Mouse (Mus musculus) E14TG2a.4 (cell line): ENCODE results near the gene Dusp15.

ENCODE experiments used
- H3K27me3 ChIP-seq: 2 replicates; pipeline ENCODE4 v1.6.1; 2014; ENCODE audit warnings: low read length, control low read depth; ENCODE audit not compliant: insufficient read depth
- H3K36me3 ChIP-seq: 2 replicates; pipeline ENCODE4 v1.6.1; 2014; ENCODE audit warnings: low read length, control low read depth; ENCODE audit not compliant: insufficient read depth
- H3K4me1 ChIP-seq: replicated peaks from 2 replicates; pipeline ENCODE4 v1.6.1; 2014; ENCODE audit warnings: low read depth, low read length, control low read depth
- H3K4me3 ChIP-seq: replicated peaks from 2 replicates; pipeline ENCODE4 v1.5.1; 2014; ENCODE audit warnings: mild to moderate bottlenecking, low read length
- H3K9me3 ChIP-seq: 2 replicates; pipeline ENCODE4 v1.6.1; 2014; ENCODE audit warnings: low read length, control low read depth
- CTCF ChIP-seq: conservative IDR thresholded peaks from 2 replicates; pipeline ENCODE4 v1.5.1; 2014; ENCODE audit warnings: low read length
- NANOG ChIP-seq: IDR thresholded peaks from 2 replicates; pipeline ENCODE4 v1.6.1; 2014; ENCODE audit warnings: borderline replicate concordance, low read length, mixed read lengths
- POU5F1 ChIP-seq: IDR thresholded peaks from 2 replicates; pipeline ENCODE4 v1.6.1; 2014; ENCODE audit warnings: low read length, borderline replicate concordance

The Dusp15 gene

GRCm38 (mm10) chr2:152913471-152913870 lies 38.0 kb downstream of the Dusp15 start:
- no peaks in the 10 kb centered on the region for H3K9me3 ChIP-seq
- no peak overlapping the region for H3K4me3 ChIP-seq
- no peaks in the 10 kb centered on the region for H3K36me3 ChIP-seq
- peaks cover 47% of the 10 kb centered on the region for H3K4me1 ChIP-seq
- TF ChIP-seq NANOG, result no peak
- no peak for TF ChIP-seq POU5F1
- no peak for TF ChIP-seq CTCF
- H3K27me3 ChIP-seq, result peaks cover 79% of the 10 kb centered on the region

- Histone ChIP-seq H3K27me3 (peaks cover 70% of the 10 kb centered on the region), H3K36me3 (no peaks in the 10 kb centered on the region), H3K9me3 (no peaks in the 10 kb centered on the region), H3K4me1 (peaks cover 51% of the 10 kb centered on the region), H3K4me3 (no peak overlapping the region)
- no peak for TF ChIP-seq CTCF
- no peak for TF ChIP-seq NANOG
- TF ChIP-seq POU5F1, result no peak
Observed at GRCm38 (mm10) chr2:152911432-152911831, 40.1 kb downstream of the Dusp15 start.

- peaks cover 55% of the 10 kb centered on the region for H3K4me1 ChIP-seq
- H3K36me3 ChIP-seq, result no peaks in the 10 kb centered on the region
- TF ChIP-seq POU5F1, result no peak
- TF ChIP-seq NANOG, result no peak
- TF ChIP-seq CTCF, result no peak
Observed at GRCm38 (mm10) chr2:152911031-152911430, 40.5 kb downstream of the Dusp15 start, which contains the start of gene Mylk2. Gene Mylk2, plus strand, starts transcription at chr2:152911352.

GRCm38 (mm10) chr2:152909848-152910247 lies 41.6 kb downstream of the Dusp15 start:
- Histone ChIP-seq H3K4me3 (no peak overlapping the region), H3K36me3 (no peaks in the 10 kb centered on the region), H3K4me1 (peaks cover 59% of the 10 kb centered on the region), H3K9me3 (no peaks in the 10 kb centered on the region), H3K27me3 (peaks cover 64% of the 10 kb centered on the region)
- TF ChIP-seq CTCF, result no peak
- no peak for TF ChIP-seq POU5F1
- no peak for TF ChIP-seq NANOG

More at GRCm38 (mm10) chr2:152911031-152911430, 40.5 kb downstream of the Dusp15 start, which contains the start of gene Mylk2:
- Histone ChIP-seq H3K27me3 (peaks cover 70% of the 10 kb centered on the region), H3K4me3 (peak within 1 kb of the TSS; percentile 32; the same call in 1 of the 2 replicates), H3K9me3 (no peaks in the 10 kb centered on the region)

- peaks cover 47% of the 10 kb centered on the region for H3K27me3 ChIP-seq
- H3K4me3 ChIP-seq, result no peak overlapping the region; the same call in 1 of the 2 replicates
- no peaks in the 10 kb centered on the region for H3K36me3 ChIP-seq
- H3K4me1 ChIP-seq, result peaks cover 44% of the 10 kb centered on the region
- H3K9me3 ChIP-seq, result no peaks in the 10 kb centered on the region
- TF ChIP-seq NANOG, result no peak
- TF ChIP-seq POU5F1, result no peak
- no peak for TF ChIP-seq CTCF
Observed at GRCm38 (mm10) chr2:152907114-152907943, 44.2 kb downstream of the Dusp15 start.

- H3K27me3 ChIP-seq, result peaks cover 38% of the 10 kb centered on the region
- H3K36me3 ChIP-seq, result no peaks in the 10 kb centered on the region
- peaks cover 36% of the 10 kb centered on the region for H3K4me1 ChIP-seq
- no peaks in the 10 kb centered on the region for H3K9me3 ChIP-seq
- no peak overlapping the region for H3K4me3 ChIP-seq
- no peak for TF ChIP-seq POU5F1
- no peak for TF ChIP-seq NANOG
- no peak for TF ChIP-seq CTCF
Observed at GRCm38 (mm10) chr2:152906274-152907037, 45.0 kb downstream of the Dusp15 start.

GRCm38 (mm10) chr2:152905036-152905829 lies 46.3 kb downstream of the Dusp15 start:
- Histone ChIP-seq H3K4me1 (peaks cover 27% of the 10 kb centered on the region), H3K9me3 (no peaks in the 10 kb centered on the region), H3K4me3 (no peak overlapping the region), H3K27me3 (peaks cover 26% of the 10 kb centered on the region), H3K36me3 (no peaks in the 10 kb centered on the region)
- TF ChIP-seq NANOG (no peak), CTCF (no peak)
